Mouse (Mus musculus): Measurements from ENCODE around the gene Atp6v0c.

- 0 out of 2 replicates have a peak, but pooled peaks have one; percentile 4 for TF ChIP-seq CTCF (IDR thresholded peaks at IDR 0.05; ENCODE audit: borderline replicate concordance, extremely low read depth, insufficient read depth, insufficient read length)
- TF ChIP-seq POLR2A (IDR thresholded peaks at IDR 0.05; ENCODE audit: borderline replicate concordance, extremely low read depth, insufficient read depth, insufficient read length, poor library complexity, severe bottlenecking): peak; percentile 71; the same call in 1 of the 2 replicates
Observed at GRCm38 (mm10) chr17:24169317-24170065, at the start of gene Atp6v0c.

Data from brain, embryonic 14.5 days (tissue).